Mouse (Mus musculus): ENCODE data around the gene Hint1.
"Not testable (repeated sequence)": the region's sequence is repeated elsewhere in the genome, so short reads cannot be mapped to it uniquely, and the experiment has no call there.

Gene Hint1

DNA sequence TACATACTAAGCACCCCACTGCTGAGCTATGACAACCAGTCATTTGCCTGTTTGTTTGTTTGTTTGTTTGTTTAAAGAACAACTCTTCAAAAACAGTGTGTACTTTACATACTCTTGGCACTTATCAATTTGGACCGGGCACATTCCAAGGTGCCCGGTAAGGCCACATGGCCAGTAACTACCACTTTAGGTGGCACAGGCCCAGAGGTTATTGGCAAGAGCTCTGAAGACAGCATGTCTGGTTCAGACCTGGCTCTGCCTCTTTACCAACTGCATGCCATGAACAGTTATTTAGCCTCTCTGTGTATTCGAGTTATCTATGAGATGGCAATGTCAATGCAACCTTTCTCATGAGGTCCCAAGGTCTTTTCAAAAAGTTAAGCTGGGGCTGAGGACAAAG lies 30.5 kb downstream of the Hint1 start:
- DNase-seq (ENCODE audit: low read depth, low spot score) = not testable (repeated sequence)

DNA sequence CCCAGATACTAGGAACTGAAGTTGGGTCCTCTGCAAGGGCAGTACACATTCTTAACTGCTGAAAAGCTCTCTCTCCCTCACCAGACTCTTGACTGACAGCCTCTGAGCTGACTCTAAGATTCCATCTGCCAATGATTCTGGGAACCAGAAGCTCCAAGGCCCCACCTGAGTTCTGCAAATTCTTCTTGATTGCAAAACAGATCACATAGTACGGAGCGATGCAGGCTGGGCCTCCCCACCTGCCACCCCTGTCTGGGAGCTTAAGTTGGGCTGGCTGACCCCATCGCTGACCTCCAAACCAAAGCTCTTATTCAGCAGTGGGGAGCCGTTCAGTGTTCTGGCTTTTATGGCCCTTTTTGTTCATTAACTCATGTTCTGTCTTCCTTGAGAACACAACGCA lies 31.3 kb downstream of the Hint1 start:
- DNase-seq (ENCODE audit: low read depth, low spot score) = no peak

DNA sequence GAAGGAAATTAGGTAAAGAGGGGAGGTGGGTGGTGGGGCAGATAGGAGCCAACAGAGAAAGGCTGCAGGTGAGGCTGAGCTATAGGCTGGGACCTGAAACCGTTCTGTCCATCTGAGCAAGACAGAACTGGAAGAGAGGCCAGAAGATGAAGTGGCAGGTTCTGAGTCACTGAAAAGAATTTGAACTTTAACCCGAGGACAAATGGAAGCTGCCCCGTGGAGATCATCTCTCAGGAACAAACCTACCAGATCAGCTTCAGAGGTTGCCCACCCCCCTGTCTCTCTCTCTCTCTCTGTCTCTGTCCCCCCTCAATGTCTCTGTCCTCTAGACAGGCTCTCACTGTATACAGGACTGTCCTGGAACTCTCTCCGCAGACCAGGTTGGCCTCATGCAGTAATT lies 33.5 kb downstream of the Hint1 start:
- DNase-seq (ENCODE audit: low read depth, low spot score) = no peak

DNA sequence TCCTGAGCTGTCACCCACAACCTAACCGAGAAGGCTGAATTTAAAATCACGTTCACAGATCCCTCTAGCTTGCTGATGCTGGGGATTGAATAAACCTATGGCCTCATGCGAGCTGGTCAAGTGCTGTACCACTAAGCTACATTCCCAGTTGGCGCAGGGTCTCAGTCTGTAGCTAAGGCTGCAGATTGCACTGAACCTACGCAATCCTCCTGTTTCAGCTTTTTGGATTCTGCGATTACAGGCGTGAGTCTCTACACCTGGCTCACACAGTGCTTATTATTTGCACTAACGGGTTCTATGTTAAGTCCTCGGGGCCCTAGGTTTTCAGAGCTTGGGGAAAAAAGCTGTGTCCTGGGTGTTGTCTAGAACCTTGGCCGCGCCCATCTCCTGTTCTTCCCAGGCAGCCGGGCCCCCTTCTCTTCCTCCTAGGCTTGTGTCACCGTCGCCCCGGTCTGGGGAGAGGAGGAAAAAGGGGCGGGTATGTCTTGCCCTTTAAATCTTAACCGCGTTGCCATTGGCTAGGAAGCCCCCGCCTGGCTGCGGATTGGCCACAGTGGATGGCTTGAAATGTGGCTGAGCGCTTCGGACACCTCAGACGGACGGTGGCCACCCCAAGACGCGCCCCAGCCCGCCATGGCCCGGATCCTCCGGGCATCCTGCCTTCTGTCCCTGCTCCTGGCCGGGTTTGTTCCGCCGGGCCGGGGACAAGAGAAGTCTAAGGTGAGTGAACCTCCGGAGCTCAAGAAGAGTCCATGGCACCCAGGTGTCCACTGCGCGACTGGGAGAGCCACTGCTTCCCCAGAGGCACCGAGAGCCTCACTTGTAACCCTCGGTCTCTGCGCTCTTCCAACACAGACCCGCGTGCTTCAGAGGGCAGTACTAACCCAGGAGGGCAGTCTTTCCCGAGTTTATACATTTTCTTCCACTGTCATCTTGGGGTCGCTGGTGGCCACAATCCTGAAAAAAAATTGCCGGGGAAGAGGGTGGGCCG lies 36.4 kb downstream of the Hint1 start, which contains the start of gene Gpx3:
Gene Gpx3 (plus strand): TSS at position 121 of the 991 bp plus-strand sequence.
- DNase-seq (ENCODE audit: low read depth, low spot score) = peak; percentile 10

DNA sequence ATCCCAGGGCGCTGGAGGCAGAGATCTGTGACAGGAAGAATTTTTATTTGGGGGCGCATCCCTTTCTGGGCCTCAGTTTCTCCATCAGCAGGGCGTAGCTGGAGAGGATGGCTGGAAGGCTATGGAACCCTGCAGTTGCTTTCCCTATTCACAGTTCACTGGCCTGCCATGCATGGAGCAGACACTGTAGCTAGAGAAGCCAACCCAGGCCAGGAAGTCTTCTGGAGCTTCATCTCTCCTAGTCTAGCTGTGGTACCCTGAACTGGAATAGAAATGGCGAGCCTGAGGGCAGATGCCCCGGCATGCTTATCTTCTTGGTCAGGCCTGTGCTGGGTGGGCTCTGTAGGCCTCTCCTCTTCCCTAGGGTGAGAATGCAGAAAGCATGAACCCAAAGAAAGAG lies 37.2 kb downstream of the Hint1 start:
- no peak for DNase-seq (ENCODE audit: low read depth, low spot score)

DNA sequence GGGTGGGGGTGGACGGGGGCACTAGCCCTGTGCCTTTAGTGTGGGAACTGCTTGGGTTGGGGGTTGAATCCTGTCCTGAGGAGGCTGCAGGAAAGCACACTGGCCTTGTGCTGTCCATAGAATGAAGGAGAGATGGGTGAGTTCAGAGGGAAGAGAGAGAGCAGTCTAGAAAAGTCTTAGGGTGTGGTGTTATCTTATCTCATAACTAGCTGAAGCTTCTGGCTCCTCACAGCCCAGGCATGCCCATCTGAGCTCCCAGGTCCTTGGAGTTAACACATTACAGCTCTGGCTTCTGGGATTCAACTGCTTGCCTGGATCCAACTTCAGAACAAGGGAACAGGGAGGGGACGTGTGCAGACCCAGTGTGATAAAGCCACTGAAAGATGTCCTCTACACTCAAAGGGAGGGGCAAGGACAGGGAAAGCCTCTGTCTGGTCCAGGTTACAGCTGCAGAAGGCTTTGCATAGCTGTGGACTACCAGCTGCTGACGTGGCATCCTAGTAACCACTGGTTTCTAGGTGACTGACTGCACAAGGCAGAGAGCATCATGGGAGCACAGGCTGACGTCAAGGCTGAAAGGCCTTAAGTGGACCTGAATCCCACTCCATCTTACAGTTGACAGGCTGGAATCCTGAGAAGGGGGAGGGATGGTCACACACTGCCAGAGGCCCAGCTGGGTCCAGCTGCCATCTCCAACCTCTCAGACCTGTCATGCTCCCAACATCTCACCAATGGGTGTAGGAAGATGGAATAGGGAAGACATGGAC lies 37.9 kb downstream of the Hint1 start:
- DNase-seq (ENCODE audit: low read depth, low spot score) = peak; percentile 10

DNA sequence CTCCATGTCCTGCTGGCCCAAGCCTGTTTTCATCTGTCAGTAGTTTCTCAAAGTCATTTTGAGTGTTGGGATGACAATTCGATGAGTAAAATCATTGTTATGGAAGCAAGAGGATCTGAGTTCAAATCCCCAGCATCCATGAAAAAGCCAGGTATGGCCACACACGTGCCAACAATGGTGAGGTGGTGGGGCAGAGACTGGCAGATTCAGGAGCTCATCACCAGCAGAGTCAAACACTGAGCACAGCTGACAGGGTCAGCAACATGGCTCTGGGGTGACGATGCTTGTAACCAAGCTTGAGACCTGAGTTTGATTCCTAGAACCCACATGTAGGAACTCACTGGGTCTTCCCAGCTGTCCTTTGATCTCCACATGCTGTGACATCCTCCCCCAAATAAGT lies 38.9 kb downstream of the Hint1 start:
- no peak for DNase-seq (ENCODE audit: low read depth, low spot score)

DNA sequence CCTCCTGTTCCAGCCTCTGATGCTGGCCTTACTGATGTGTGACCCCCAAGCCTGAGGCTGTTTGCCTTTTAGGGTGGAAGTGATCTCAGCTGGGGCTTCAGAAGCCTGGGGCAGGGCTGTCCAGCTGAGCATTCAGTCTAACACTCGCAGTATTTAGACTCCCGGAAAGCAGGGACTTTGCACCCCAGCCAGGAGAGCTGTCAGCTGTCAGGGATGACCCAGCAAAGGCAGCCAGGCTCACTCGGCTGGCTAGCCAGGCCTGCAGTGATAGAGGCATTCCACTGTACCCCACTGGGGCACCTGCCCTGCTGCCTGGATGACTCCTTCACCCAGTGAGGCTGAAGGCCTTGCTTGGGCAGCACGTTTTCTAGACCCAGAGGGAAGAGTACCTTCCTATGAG lies 39.7 kb downstream of the Hint1 start:
- DNase-seq (ENCODE audit: low read depth, low spot score) = no peak

DNA sequence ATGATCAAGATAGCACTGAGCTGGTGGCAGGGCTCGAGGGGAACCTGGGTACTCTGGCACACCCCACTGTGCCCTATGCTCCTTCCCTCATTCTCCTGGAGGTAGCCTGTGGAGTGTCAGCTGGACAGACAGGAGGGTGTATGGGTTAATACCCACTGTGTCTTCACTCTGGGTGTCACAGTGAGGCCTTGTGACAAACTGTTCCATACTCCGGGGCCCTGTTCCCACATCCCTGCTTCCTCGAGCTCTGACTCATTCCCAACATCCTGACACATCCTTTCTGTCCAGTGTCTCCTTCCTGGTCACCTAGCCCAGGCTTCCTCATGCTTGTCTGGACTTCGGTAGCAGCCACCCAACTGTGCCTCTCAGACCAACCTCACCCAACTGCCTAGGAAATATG lies 40.3 kb downstream of the Hint1 start:
- DNase-seq (ENCODE audit: low read depth, low spot score) = no peak

DNA sequence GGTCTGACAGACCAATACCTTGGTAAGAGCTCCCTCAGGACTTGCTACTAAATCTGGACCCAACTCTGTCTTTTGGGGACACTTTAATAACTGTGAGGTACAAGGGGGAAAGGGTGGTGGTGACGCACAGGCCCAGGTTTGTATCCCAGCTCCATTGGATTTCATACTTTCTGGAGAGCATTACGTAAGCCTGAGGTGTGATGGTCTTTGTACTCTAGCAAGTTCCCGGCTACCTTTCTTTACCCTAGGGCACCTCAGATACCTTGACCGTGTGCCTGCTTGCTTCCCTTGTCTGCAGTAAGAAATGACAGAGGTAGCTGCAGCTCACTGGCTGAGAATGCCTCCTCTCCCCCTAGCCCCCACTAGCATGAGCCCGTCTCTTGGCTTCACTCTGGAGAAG lies 41.1 kb downstream of the Hint1 start:
- DNase-seq (ENCODE audit: low read depth, low spot score) = no peak

DNA sequence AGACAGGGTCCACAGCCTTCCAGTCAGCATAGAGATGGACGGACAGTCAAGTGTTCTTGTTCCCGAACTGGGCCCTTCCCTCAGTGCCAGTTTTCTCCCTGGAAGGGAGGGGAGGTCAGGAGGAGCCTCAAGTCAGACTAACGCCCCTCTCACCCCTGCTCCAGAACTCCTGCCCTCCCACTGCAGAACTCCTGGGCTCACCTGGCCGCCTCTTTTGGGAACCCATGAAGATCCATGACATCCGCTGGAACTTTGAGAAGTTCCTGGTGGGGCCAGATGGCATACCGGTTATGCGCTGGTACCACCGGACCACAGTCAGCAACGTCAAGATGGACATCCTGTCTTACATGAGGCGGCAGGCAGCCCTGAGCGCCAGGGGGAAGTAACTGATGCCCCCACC lies 43.1 kb downstream of the Hint1 start:
- DNase-seq (ENCODE audit: low read depth, low spot score) = no peak

DNA sequence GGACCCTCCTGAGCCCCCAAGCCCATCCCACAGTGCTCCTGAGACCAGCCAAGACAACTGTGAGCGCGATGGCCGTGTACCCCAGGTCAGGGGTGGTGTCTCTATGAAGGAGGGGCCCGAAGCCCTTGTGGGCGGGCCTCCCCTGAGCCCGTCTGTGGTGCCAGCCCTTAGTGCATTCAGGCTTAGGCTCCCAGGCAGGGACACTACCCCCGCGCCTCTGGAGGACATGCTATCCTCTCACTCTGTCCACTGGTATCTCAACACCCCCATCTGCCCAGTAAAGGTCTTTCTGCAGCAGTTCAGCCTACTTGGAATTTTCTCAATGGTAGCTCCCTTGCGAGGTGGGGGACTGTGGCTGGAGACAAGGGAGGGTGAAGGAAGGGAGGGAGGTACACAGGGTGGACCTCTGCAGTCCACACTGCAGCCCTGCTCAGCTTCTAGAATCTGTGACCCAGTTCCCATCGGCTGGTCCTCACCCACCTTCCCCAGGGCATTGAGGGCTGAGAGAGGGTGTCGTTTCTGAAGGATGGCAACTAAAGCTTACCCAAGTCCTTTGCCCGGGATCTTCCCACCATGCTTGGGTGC lies 44.0 kb downstream of the Hint1 start:
- no peak for DNase-seq (ENCODE audit: low read depth, low spot score)

DNA sequence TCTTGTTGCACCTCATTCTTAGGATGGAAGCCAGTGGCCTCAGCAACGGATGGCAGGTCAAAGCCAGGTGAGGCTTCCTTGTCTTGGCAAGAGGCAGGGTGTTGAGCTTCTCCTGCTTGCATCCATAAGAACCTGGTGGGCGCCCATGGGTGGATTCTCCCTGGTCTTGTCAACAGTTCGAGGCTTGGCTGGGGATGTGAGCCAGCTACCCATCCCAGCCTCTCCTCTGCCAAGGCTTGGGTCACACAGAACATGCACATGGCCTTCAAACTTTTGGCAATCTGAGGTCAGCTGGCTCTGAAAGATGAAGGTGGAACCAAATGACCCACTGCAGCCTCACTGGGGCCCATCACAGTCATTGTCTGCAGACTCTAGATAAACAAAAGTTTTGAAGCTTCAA lies 45.0 kb downstream of the Hint1 start:
- DNase-seq (ENCODE audit: low read depth, low spot score) = no peak

DNA sequence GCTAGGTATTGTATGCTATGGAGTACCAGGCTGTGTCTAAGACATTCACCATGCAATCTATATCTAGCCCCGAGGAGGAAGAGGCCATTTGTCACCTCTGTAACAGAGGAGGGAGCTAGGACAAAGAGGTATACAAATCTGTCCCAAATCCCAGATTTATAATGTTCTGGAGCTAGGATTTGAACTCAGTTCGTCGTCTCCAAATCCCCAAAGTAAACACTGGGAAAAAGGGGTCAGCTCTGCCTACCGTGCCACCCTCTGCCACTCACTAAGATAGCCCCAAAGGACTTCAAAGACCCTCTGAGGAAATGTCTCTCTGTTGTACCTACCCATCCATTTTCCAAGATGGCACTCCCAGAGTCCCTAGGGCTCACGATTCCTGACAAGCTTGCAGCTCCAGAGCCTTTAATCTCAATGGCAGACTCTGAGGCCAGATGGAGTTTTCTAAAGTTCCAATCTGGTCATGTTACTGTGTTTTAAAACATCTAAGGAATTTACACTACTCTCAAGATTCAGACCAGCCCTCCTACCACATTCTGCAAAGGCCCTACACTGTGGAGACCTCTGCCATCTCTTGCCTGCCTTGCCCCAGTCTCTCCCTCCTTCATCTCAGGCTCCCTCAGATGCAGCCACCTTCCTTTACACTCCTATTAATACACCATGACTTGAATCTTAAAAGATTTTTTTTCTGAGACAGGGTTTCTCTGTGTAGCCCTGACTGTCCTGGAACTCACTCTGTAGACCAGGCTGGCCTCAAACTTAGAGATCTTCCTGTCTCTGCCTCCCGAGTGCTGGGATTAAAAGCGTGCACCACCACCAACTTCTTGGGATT lies 45.7 kb downstream of the Hint1 start:
- no peak for DNase-seq (ENCODE audit: low read depth, low spot score)

DNA sequence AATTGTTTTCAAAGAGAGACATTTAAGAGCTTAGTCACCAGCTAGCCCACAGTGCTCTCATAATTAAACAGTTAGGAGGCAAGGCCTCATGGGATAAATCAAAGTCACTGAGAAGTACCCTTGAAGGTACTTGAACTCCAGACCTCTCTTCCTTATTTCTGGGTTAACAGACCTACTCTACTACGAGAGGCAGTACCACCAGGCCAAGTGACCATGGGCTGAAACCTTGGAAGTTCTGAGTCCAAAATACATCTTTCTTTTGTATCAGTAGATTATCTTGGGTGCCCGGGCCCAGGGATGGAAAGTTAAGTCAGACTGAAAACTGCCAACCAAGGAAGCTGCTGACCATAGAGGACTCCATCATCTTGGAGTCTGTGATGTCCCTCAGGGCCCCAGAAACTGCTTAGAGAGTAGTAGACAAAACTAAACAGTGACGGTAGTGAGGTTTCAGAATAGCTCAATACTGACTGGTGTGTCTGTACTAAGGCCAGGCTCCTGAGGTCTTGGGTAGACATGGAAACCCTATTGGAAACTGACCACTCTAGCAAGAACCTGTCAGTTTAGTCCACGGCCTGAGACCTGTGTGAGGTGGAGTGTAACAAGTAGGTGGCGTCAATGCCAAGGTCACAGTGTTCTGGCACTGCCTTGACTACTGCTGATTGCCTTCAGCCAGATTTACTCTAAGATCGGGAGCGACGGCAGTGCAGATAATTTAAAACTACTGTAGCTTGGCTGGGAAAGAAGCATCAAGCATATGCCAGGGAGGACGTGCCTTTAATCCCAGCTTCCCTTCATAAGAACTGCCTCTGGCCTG lies 46.5 kb downstream of the Hint1 start:
- no peak for DNase-seq (ENCODE audit: low read depth, low spot score)

DNA sequence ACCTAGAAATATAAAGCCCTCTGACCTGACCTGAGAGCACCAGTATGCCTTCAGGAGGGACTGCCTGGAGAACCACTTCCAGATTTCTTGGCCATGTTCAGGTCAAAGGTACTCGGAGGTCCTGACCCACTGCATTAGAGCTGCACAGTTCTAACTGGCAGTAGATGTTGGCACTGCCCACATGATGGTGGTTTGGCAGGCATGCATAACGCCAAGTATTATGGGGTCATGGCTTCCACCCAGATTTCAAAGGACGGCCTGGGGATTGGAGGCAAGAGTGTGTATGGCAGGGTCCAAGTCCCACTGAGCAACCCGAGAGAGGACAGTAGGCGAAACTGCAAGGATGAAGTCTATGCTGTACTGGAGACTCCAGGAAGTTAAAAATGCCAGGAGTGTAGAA lies 47.7 kb downstream of the Hint1 start:
- no peak for DNase-seq (ENCODE audit: low read depth, low spot score)

DNA sequence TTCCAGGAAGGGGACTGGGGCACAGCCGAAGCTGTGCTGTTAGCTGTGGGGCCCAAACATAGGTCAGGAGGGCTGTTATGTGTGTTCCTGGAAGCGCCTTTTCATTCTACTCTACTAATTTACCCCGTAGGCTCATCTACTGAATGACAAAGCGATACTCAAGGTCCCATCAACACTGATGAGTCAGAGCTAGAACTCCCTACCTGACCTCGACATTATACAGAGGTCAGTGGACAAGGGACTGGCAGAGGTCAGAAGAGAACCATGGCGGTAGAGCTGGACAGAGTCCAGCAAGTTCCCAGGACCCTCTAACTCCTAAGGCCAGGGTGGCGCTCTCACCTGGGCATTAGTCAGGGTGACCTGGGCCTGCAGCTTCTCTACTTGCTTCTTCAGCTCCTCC lies 51.3 kb downstream of the Hint1 start:
- no peak for DNase-seq (ENCODE audit: low read depth, low spot score)

DNA sequence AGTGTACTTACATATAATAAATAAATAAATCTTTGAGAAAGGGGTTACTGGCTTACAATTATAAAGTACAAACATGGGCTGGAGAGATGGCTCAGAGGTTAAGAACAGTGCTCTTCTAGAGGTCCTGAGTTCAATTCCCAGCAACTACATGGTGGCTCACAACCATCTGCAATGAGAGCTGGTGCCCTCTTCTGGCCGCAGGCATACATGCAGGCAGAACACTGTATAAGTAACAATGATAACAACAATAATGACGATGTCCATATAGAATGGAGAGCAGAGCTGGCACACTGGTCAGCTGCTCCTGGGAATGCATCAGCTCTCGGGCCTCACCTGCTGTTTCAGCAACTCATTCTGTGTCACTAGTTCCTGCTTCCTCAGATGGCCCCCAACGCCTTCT lies 52.1 kb downstream of the Hint1 start:
- DNase-seq (ENCODE audit: low read depth, low spot score) = no peak
